Mouse (Mus musculus) embryonic facial prominence, embryonic 14.5 days (tissue): ENCODE results near the gene Rbm19. TPM values are rescaled to one million over a fixed set of nuclear protein-coding genes. Genes with fewer than 3 reads are reported as not detected.

ENCODE experiments used
- ATAC-seq: fragments of 200-750 bp; cut with Nextera tagmentation; 2 replicates; pipeline ENCODE4 v1.8.0; 2017; ENCODE audit warnings: low read depth, moderate number of reproducible peaks, moderate TSS enrichment
- DNase-seq: peaks from one replicate; pipeline ENCODE4 v3.0.0-alpha.2; 2015; ENCODE audit warnings: low spot score
- H3K27ac ChIP-seq: fragments of 300-500 bp; sonication (generic); replicated peaks from 2 replicates; pipeline ENCODE4 v1.5.1; 2014; ENCODE audit warnings: low read depth, mild to moderate bottlenecking, low read length, moderate library complexity
- H3K27me3 ChIP-seq: fragments of 300-500 bp; sonication (generic); replicated peaks from 2 replicates; pipeline ENCODE4 v1.6.1; 2014; ENCODE audit warnings: low read length; ENCODE audit not compliant: control insufficient read depth, insufficient read depth
- H3K36me3 ChIP-seq: fragments of 300-500 bp; sonication (generic); 2 replicates; pipeline ENCODE4 v1.6.1; 2014; ENCODE audit warnings: low read length, mixed read lengths; ENCODE audit not compliant: control insufficient read depth, insufficient read depth
- H3K4me1 ChIP-seq: fragments of 300-500 bp; sonication (generic); 2 replicates; pipeline ENCODE4 v1.6.1; 2014; ENCODE audit warnings: antibody characterized with exemption, low read length; ENCODE audit not compliant: control insufficient read depth, insufficient read depth
- H3K4me2 ChIP-seq: fragments of 300-500 bp; sonication (generic); 2 replicates; pipeline ENCODE4 v1.6.1; 2014; ENCODE audit warnings: low read depth, mild to moderate bottlenecking, low read length, moderate library complexity, mixed read lengths
- H3K4me3 ChIP-seq: fragments of 300-500 bp; sonication (generic); 2 replicates; pipeline ENCODE4 v1.5.1; 2014; ENCODE audit warnings: low read depth, mild to moderate bottlenecking, low read length
- H3K9ac ChIP-seq: fragments of 300-500 bp; sonication (generic); 2 replicates; pipeline ENCODE4 v1.6.1; 2014; ENCODE audit warnings: low read depth, mild to moderate bottlenecking, low read length, moderate library complexity, mixed read lengths
- H3K9me3 ChIP-seq: fragments of 300-500 bp; sonication (generic); 2 replicates; pipeline ENCODE4 v1.6.1; 2016; ENCODE audit warnings: low read length; ENCODE audit not compliant: control insufficient read depth
- WGBS: fragments of 180-500 bp; shearing (Covaris S2); extraction: QIAGEN DNeasy Blood & Tissue Kit; methylation state at CpG from one replicate; pipeline ENCODE4 v1.1.7; 2014; 5-methylcytosine and 5-hydroxymethylcytosine counted together
- polyA plus RNA-seq: library from polyadenylated mRNA; unstranded; fragments of >200 nt; fragmentation: Nextera tagmentation; extraction: Ambion mirVana; gene quantifications from 2 replicates; pipeline ENCODE4 v1.2.1, GENCODE M21; 2014

The Rbm19 gene
- polyA plus RNA-seq, 1 experiment from 2014 or later, result 14.4 TPM

DNA sequence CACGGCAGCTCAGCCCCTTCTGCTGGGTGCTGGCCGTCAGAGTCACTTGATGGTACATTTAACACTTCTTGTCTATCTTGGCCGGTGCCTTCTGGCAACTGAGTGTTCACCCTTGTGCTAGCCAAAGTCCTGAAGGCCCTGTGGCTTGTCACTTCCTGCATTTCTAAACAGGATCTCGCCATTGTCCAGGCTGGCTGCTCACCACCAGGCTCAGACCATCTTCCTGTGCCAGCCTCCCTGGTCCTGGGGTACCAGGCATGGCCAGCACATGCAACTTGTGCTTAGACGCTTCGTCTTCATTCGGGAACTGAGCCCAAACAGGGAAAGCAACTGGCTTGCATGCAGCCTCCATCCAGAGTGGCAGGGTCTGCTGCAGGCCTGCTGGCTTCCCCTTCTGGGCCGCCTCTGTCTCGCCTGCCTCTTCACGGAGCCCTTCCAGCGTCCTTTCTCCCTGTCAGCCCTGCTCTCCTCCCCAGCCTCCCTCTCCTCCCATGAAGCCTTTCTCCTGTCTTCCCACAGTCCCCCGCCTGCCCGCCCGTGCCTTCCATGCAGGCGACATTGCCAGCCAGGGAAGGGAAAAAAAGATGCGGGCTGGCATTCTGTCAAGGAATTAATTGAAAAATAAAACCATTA is 78.2 kb downstream of the Rbm19 start:
- no peak overlapping the region for H3K4me2 ChIP-seq
- peaks cover 11% of the 10 kb centered on the region for H3K4me1 ChIP-seq
- H3K36me3 ChIP-seq, result peaks cover 14% of the 10 kb centered on the region; the same call in 1 of the 2 replicates
- DNase-seq (no peak), ATAC-seq (peak; percentile 39; the same call in 1 of the 2 replicates)
- 51% methylated on average over 16 of the region's 16 CpGs for WGBS
- H3K27ac ChIP-seq, result no peak overlapping the region
- no peaks in the 10 kb centered on the region for H3K27me3 ChIP-seq
- H3K9me3 ChIP-seq, result no peaks in the 10 kb centered on the region
- H3K9ac ChIP-seq, result no peak overlapping the region
- no peak overlapping the region for H3K4me3 ChIP-seq

GRCm38 (mm10) chr5:120194948-120195347 is 78.7 kb downstream of the Rbm19 start:
- DNase-seq, result no peak
- Histone ChIP-seq H3K4me1 (peaks cover 11% of the 10 kb centered on the region), H3K4me3 (no peak overlapping the region), H3K4me2 (no peak overlapping the region), H3K9ac (no peak overlapping the region), H3K27ac (no peak overlapping the region; the same call in 1 of the 2 replicates), H3K27me3 (no peaks in the 10 kb centered on the region), H3K36me3 (peaks cover 19% of the 10 kb centered on the region; the same call in 1 of the 2 replicates), H3K9me3 (no peaks in the 10 kb centered on the region)
- WGBS, result 48% methylated on average over 13 of the region's 13 CpGs
- peak; percentile 16; the same call in 1 of the 2 replicates for ATAC-seq

GRCm38 (mm10) chr5:120196879-120197278 is 80.6 kb downstream of the Rbm19 start:
- Histone ChIP-seq H3K4me3 (no peak overlapping the region), H3K36me3 (peaks cover 22% of the 10 kb centered on the region; the same call in 1 of the 2 replicates), H3K9ac (no peak overlapping the region), H3K4me2 (no peak overlapping the region), H3K4me1 (peaks cover 8% of the 10 kb centered on the region), H3K27ac (no peak overlapping the region), H3K9me3 (no peaks in the 10 kb centered on the region), H3K27me3 (no peaks in the 10 kb centered on the region)
- 86% methylated on average over 9 of the region's 9 CpGs for WGBS
- no peak for ATAC-seq
- no peak for DNase-seq

DNA sequence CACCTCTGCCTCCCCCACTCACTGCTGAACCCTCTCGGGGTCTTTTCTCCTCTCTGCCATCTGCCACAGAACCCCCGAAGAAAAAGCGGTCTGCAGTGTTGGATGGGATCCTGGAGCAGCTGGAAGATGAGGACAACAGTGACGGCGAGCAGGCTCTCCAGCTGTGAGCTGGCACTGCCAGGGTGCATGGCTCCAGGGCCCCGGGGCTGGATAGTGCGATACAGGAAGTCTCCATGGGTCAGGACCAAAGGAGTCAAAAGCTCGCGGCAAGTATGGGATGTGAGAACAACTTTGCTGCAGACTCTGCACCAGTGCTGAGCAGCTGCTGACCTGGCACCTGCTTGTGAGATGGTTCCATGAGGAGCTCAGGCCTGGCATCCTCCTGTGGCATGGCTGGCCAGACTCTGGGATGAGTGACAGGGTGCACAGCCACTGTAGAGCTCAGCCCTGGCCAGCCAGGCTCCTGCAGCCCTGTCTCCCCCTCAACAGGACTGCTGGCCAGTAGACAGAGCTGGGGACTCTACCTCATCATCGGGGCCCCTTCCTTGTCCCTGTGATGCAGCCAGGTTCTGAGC is 81.6 kb downstream of the Rbm19 start:
- Histone ChIP-seq H3K4me3 (no peak overlapping the region), H3K9me3 (no peaks in the 10 kb centered on the region), H3K4me1 (peaks cover 8% of the 10 kb centered on the region), H3K36me3 (peaks cover 22% of the 10 kb centered on the region; the same call in 1 of the 2 replicates), H3K27me3 (no peaks in the 10 kb centered on the region), H3K27ac (no peak overlapping the region), H3K4me2 (no peak overlapping the region), H3K9ac (no peak overlapping the region)
- 80% methylated on average over 10 of the region's 10 CpGs for WGBS
- DNase-seq (no peak), ATAC-seq (no peak)

DNA sequence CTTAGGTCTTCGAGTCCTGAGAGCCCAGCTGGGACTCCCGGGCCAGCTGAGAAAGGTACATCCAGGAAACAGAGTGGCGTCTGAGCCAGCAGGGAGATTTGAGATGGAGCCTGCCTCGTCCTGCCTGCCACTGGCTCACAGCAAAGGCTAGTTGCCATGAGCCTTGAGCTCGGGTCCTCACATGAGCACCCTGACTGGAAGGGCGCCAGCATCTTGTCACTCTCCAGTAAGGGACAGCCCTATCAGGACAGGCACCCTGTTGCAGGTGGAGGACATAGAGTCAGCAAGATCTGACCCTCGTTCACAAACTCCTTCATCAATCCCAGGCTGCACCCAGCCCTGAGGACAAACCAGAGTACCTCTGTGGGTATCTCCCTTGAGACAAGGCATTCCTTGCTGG is 83.6 kb downstream of the Rbm19 start:
- Histone ChIP-seq H3K4me2 (no peak overlapping the region), H3K27ac (no peak overlapping the region), H3K27me3 (no peaks in the 10 kb centered on the region), H3K4me3 (no peak overlapping the region), H3K9ac (no peak overlapping the region), H3K9me3 (no peaks in the 10 kb centered on the region), H3K36me3 (peaks cover 22% of the 10 kb centered on the region; the same call in 1 of the 2 replicates), H3K4me1 (peaks cover 4% of the 10 kb centered on the region)
- DNase-seq (no peak), ATAC-seq (no peak)
- 96% methylated on average over 5 of the region's 7 CpGs for WGBS

- no peak for ATAC-seq
- no peak overlapping the region for H3K4me2 ChIP-seq
- no peaks in the 10 kb centered on the region for H3K27me3 ChIP-seq
- no peak overlapping the region for H3K4me3 ChIP-seq
- H3K4me1 ChIP-seq, result no peaks in the 10 kb centered on the region
- no peaks in the 10 kb centered on the region for H3K9me3 ChIP-seq
- no peak overlapping the region for H3K9ac ChIP-seq
- H3K36me3 ChIP-seq, result 0 out of 2 replicates have a peak, but pooled peaks cover 9% of the 10 kb centered on the region
- no peak for DNase-seq
- H3K27ac ChIP-seq, result no peak overlapping the region
- WGBS, result 69% methylated on average over 3 of the region's 3 CpGs
Observed at GRCm38 (mm10) chr5:120204316-120204715, 88.1 kb downstream of the Rbm19 start.

GRCm38 (mm10) chr5:120206313-120206943 is 90.2 kb downstream of the Rbm19 start:
- ATAC-seq, result no peak
- WGBS, result 54% methylated on average over 12 of the region's 12 CpGs
- Histone ChIP-seq H3K4me1 (peaks cover 7% of the 10 kb centered on the region), H3K36me3 (no peaks in the 10 kb centered on the region), H3K9me3 (no peaks in the 10 kb centered on the region), H3K27me3 (peaks cover 14% of the 10 kb centered on the region), H3K27ac (no peak overlapping the region), H3K4me3 (no peak overlapping the region), H3K9ac (no peak overlapping the region), H3K4me2 (no peak overlapping the region)
- DNase-seq, result no peak

- no peaks in the 10 kb centered on the region for H3K36me3 ChIP-seq
- H3K4me1 ChIP-seq, result peaks cover 7% of the 10 kb centered on the region
- H3K4me2 ChIP-seq, result no peak overlapping the region
- no peak overlapping the region for H3K4me3 ChIP-seq
- DNase-seq (no peak), ATAC-seq (no peak)
- peaks cover 15% of the 10 kb centered on the region for H3K27me3 ChIP-seq
- H3K9ac ChIP-seq, result no peak overlapping the region
- H3K9me3 ChIP-seq, result no peaks in the 10 kb centered on the region
- H3K27ac ChIP-seq, result no peak overlapping the region
- 69% methylated on average over 4 of the region's 4 CpGs for WGBS
Observed at GRCm38 (mm10) chr5:120207492-120207891, 91.2 kb downstream of the Rbm19 start.
